Mouse (Mus musculus) erythroblast, embryonic 14.5 days (primary cell): ENCODE results near the gene Igsf11.

ENCODE experiments used
- GATA1 ChIP-seq: IDR thresholded peaks from 2 replicates; pipeline ENCODE4 v1.6.1; 2012; ENCODE audit warnings: low read length, inconsistent platforms, mixed read lengths
- TAL1 ChIP-seq: IDR thresholded peaks from 3 replicates; pipeline ENCODE4 v1.6.1; 2012; ENCODE audit warnings: low read length, inconsistent platforms, mixed read lengths

DNA sequence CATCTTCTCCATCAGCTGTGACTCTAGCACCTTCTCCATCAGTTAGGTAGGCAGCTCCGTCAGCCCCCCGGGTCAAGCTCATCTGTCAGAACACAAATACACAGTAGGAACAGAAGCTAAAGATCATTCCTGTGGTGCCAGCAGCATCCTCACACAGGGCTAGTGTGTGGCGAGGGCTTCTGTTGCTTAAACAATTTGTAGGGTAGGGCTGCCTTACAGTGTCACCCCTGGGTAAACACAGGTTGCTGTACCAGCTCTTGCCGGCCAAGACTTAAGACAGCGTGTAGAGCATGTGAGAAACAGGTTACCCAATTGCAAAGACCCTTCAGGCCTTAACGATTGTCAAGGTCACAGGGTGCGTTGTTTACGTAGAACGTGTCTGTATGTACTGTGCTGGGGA lies 15.8 kb downstream of the Igsf11 start:
- TF ChIP-seq GATA1 (no peak), TAL1 (no peak)
